Mouse (Mus musculus) brain, embryonic 18.5 days (tissue): ENCODE data around the gene Ccr8.

Source experiments
- DNase-seq: peaks from one replicate; pipeline ENCODE4 v3.0.0-alpha.2; 2012; ENCODE audit warnings: low read depth, low spot score

Ccr8 gene

GRCm38 (mm10) chr9:120091696-120092238 is at the start of gene Ccr8:
Gene Ccr8 (plus strand): TSS chr9:120092114.
- DNase-seq = no peak

- DNase-seq = no peak
Measured at GRCm38 (mm10) chr9:120043115-120043514, 48.8 kb upstream of the Ccr8 start.

GRCm38 (mm10) chr9:120048495-120048894 is 43.4 kb upstream of the Ccr8 start:
- no peak for DNase-seq

- DNase-seq = no peak
Measured at GRCm38 (mm10) chr9:120049407-120049806, 42.5 kb upstream of the Ccr8 start.

- DNase-seq = no peak
Measured at GRCm38 (mm10) chr9:120054545-120055277, 37.2 kb upstream of the Ccr8 start.

DNA sequence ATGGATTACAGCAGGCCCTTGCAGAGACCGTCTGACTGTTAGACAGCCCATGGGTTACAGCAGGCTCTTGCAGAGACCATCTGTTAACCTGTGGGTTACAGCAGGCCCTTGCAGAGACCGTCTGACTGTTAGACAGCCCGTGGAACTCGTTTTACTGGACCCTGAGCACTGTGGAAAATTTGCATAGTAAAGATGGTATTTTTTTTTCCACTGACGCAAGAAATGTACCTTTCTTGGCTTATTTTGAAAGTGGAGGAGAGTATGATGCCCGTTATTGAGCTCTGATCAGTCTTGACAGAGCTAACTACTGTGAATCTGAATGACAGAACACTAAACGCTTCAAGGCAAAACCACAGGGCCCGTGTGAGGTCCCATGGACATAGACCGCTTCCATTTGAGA is 35.7 kb upstream of the Ccr8 start:
- no peak for DNase-seq

- no peak for DNase-seq
Measured at GRCm38 (mm10) chr9:120058730-120059129, 33.2 kb upstream of the Ccr8 start.

DNA sequence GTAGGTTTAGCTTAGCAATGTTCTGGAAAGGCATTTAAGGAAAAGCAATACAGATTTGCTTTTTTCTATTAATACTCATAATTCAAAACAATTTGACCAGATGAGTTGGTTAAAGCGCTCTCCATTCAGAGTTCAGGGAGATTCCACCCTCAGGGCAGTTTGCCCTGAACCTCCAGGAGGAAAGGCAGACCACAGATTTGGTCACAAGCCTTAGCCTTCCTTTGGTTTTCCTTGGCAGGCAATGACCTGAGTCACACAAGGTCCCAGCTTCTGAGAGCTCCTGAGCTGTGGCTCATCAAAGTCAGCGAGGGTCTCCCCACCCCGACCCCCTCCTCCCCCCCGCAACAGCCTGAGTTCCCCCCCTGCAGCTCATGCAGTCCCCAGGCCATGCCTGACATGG is 27.6 kb upstream of the Ccr8 start:
- no peak for DNase-seq

- no peak for DNase-seq
Measured at GRCm38 (mm10) chr9:120067609-120068008, 24.3 kb upstream of the Ccr8 start.

DNA sequence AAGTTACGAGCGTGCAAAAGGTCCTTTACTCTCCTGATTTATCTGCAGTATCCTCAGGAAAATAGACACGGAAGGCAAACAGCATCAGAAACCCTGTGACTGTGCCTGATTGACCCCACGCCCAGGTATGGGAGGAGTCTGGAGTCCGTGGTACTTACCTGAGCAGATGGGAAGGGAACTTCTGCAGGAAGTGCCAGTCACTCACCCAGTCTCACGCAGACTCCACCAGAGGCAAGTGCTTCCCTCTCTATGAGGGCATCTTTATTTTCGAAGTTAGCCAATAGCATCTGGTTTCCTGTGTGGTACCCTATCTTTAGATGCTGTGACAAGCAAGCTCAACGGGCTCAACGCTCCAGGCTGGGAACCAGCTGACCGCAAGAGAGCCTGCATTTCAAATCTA is 23.9 kb upstream of the Ccr8 start:
- DNase-seq = no peak

DNA sequence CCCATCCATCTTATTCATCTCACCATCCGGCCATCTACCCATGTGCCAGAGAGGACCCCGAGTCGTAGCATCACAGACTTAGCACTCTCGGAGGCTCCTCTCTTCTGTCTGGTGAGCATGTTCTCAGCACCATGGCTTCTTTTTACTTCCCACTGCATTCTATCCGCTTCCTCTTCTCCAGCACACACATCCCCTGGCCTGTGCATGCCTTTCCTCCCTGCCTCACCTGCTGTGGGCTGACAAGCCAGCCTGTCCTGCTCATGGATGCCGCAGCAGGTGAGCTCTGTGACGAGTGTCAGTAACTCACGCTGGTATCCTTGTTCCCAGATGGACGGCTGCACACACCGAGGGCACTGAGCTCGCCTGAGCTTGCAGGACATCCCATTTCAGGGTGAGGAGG is 22.1 kb upstream of the Ccr8 start, which contains the start of gene Cx3cr1:
TSS of gene Cx3cr1 (minus strand) at position 101 of the 400 bp plus-strand sequence.
- DNase-seq = no peak

GRCm38 (mm10) chr9:120071251-120071650 is 20.7 kb upstream of the Ccr8 start:
- no peak for DNase-seq

- no peak for DNase-seq
Measured at GRCm38 (mm10) chr9:120073169-120073568, 18.7 kb upstream of the Ccr8 start.

DNA sequence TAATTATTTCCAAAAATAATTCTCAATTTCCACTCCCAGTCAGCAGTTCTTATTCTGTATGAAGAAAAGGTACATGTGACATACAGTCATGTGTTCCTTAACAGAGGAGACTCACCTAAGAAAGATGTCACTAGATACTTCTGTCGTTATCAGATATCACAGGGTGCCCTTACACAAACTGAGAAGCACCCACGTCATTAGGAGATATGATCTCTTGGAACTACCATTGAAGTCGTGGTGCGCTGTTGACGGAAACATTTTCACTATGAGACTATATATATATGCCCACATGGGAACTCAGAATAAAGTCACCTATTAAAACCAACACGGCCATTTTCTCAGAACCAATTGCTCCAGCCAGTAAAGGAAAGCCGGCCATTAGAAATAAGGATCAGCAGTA is 17.4 kb upstream of the Ccr8 start:
- DNase-seq = no peak

DNA sequence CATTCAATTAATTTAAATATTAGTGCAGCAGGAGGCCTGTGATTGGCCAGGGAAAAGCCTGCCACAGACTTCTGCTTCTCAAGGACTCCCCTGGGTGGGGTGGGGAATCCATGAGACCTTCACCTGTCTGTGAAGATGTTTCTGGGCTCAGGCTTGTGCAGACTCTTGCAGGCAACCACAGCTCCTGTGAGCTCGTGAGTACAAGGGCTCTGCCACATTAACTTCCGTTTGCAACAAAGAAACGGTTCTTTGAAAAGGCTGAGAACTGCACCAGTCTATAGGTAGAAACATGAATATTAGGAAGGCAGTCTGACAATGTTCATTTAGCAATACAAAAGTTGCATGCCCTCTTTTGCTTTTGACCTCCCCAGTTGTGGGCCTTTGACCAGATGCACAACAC is 13.7 kb upstream of the Ccr8 start:
- no peak for DNase-seq

- no peak for DNase-seq
Measured at GRCm38 (mm10) chr9:120079901-120080300, 12.0 kb upstream of the Ccr8 start.

- peak; percentile 22 for DNase-seq
Measured at GRCm38 (mm10) chr9:120080546-120081108, 11.3 kb upstream of the Ccr8 start.

- DNase-seq = no peak
Measured at GRCm38 (mm10) chr9:120081247-120081646, 10.7 kb upstream of the Ccr8 start.

DNA sequence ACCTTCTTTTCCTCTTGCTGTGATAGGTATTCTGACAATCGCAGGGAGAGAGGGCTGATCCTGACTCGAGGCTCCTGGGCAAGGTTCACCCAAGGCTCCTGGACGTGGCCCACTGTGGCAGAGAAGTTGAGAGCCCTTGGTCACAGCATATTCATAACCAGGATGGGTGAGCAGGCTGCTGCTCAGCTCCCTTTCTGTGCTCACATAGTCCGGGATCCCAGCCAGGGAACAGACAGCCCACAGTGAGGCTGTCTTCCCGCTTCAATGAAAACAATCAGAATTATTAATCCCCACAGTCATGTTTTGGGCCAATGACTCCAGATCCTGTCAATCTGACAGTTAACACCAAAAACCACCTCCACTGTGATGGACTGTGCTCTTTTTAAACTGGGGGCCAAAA is 9.9 kb upstream of the Ccr8 start:
- DNase-seq = no peak

DNA sequence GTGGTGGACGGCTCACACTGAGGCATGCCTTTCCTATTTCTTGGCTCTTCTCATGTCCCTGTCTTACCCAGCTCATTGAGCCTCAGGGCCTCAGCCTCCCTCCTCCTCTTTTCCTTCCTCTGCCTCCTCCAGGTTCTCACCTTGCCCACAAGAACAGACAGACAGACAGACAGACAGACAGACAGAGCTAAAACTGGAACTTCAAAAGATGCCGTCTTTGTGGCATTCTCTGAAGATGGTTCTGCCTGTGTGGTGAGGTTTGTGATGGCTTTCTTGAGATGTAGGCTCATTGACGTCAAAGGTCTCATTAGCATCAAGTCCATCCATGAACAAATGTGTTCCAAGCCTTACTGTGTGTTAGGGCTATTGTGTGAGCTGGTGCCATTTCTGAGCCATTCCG is 9.2 kb upstream of the Ccr8 start:
- no peak for DNase-seq

- no peak for DNase-seq
Measured at GRCm38 (mm10) chr9:120083158-120083894, 8.6 kb upstream of the Ccr8 start.

GRCm38 (mm10) chr9:120084406-120084805 is 7.5 kb upstream of the Ccr8 start:
- DNase-seq = no peak

DNA sequence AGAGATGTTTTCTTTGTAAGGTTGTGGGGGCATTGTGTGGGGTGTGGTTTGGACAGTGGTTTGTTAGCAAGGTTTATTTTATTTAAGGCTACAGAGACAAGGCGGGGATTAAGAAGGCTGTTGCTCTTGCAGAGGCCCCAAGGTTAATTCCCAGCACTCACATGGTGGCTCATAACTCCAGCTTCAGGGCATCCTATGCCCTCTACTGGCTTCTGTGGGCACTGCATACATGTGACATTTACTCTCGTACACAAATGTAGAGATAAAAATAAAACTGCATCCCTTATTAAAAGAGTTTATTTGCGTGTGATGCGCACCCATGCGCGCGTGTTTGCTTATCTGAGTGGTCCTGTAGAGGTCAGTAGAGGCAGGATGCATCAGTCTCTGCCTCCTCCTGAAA is 2.8 kb upstream of the Ccr8 start:
- DNase-seq = no peak
